Mouse (Mus musculus) myocyte (in vitro differentiated cells): Measurements from ENCODE around the gene Tstd2.

ENCODE experiments used
- MAX ChIP-seq: IDR thresholded peaks from one replicate; pipeline ENCODE4 v1.6.1; 2011; ENCODE audit warnings: low read depth, mild to moderate bottlenecking, control low read depth
- POLR2A ChIP-seq: IDR thresholded peaks from one replicate; pipeline ENCODE4 v1.6.1; 2011; ENCODE audit warnings: low read depth, mild to moderate bottlenecking, control low read depth, moderate library complexity; ENCODE audit not compliant: insufficient read length

DNA sequence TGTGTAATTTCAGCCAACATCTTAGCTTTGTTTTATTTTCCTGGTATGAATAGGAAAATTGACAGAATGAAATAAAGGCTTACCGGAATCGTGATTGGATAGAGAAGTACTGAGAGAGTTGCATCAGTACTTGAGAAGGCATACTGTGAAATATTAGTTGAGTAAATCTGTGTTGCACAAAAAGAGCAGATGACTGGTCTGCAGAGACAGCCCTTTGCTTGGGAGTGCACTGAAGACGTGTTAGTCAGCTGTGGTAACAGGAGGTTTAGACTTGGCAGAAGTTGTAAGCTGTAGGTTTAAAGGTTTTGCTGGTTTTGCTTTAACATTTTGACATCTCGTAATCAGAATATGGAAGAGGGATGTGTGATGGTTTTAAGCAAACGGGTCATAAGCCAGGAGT, 27.3 kb upstream of the Tstd2 start:
- TF ChIP-seq MAX (no peak), POLR2A (no peak)
